Mouse (Mus musculus): ENCODE data around the gene Zfp280d. TPM values are rescaled to one million over a fixed set of nuclear protein-coding genes. Genes with fewer than 3 reads are reported as not detected.

Gene Zfp280d
- 4.2 TPM for polyA plus RNA-seq (2012; fragmentation: generic; extraction: Trizol)

DNA sequence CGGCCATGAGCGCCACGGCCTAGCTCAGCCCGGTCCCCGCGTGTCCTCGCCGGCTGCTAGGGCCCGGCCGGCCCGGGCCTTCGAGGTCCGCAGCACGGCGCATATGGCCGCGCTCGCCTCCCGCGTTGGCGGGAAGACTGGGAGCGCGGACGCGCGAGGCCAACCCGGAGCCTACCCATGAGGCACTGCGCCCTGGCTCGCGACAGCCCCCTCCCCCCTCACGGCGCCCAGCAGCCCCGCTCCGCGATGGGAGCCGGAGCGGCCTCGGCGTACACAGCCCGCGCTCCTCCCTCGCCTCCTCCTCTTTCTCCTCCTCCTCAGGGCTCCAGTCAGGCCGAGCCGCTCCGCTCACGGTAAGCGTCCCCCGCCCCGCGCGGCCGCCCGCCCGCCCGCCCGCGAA is at the start of gene Zfp280d:
Gene Zfp280d, plus strand, starts transcription at position 184 of the 400 bp plus-strand sequence.
- TF ChIP-seq CEBPB (IDR thresholded peaks at IDR 0.05; ENCODE audit: insufficient read depth, poor library complexity, severe bottlenecking): no peak
- no peak for TF ChIP-seq USF1 (IDR thresholded peaks at IDR 0.05; ENCODE audit: low read depth)
- TF ChIP-seq TCF3 (IDR thresholded peaks at IDR 0.05; ENCODE audit: insufficient read length, low read depth): peak; percentile 3
- TF ChIP-seq MYOG (IDR thresholded peaks at IDR 0.05; ENCODE audit: control insufficient read depth in 1 of 3, insufficient read depth in 1 of 3, insufficient read length in 2 of 3, low read depth in 2 of 3): peak in 1 of 3 experiments; percentile 48
- peak; percentile 69 for TF ChIP-seq POLR2A (IDR thresholded peaks at IDR 0.05; ENCODE audit: insufficient read length, low read depth)
- TF ChIP-seq E2F4 (IDR thresholded peaks at IDR 0.05; ENCODE audit: insufficient read depth): no peak
- TF ChIP-seq MYOD1 (IDR thresholded peaks at IDR 0.05; ENCODE audit: control insufficient read depth in 1 of 3, insufficient read length in 2 of 3, low read depth in 2 of 3): no peak
- no peak for TF ChIP-seq SRF (IDR thresholded peaks at IDR 0.05; ENCODE audit: control insufficient read depth, insufficient read length, low read depth)
- TF ChIP-seq REST (IDR thresholded peaks at IDR 0.05; ENCODE audit: insufficient read depth, insufficient read length): no peak
- TF ChIP-seq POLR2AphosphoS2 (IDR thresholded peaks at IDR 0.05; ENCODE audit: insufficient read length, low read depth): peak; percentile 75
- no peak for TF ChIP-seq TCF12 (IDR thresholded peaks at IDR 0.05; ENCODE audit: insufficient read depth, poor library complexity, severe bottlenecking)
- TF ChIP-seq MAX (IDR thresholded peaks at IDR 0.05; ENCODE audit: low read depth): no peak
- H3K27me3 ChIP-seq (ENCODE audit: control insufficient read depth, insufficient read depth, insufficient read length): no peaks in the 10 kb centered on the region
- peak within 1 kb of the TSS; percentile 76 for H3K4me3 ChIP-seq
- H3K36me3 ChIP-seq (ENCODE audit: control insufficient read depth, insufficient read depth): no peaks in the 10 kb centered on the region
- peak within 1 kb of the TSS; percentile 97 for H3ac ChIP-seq (ENCODE audit: control insufficient read depth, insufficient read length)
- H3K79me2 ChIP-seq (ENCODE audit: control insufficient read depth, insufficient read depth): peaks cover 45% of the 10 kb centered on the region
- H3K4me2 ChIP-seq (ENCODE audit: low read depth): peak within 1 kb of the TSS; percentile 91

DNA sequence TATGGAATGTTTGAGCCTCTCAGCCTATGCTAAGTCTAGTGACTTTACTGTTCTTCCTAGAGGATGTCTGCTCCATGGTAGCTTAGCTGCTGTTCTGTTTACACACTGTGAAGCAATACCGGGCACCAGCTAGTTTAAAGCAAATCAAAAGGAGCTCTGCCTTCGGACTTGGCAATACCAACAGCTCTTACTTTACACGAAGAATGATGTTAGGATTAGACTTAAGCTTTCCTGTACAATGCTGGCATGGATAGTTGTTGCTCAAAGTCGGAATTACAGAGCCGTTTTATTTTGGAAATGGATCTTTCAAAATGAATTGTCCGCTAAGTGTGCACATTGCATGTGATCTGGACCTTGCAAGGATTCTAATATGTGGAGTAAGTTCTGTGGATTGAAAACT is 48.1 kb upstream of the Zfp280d start:
- Histone ChIP-seq H3K4me2 (ENCODE audit: low read depth) (no peak overlapping the region), H3K79me2 (ENCODE audit: control insufficient read depth, insufficient read depth) (no peaks in the 10 kb centered on the region), H3ac (ENCODE audit: control insufficient read depth, insufficient read length) (no peak overlapping the region), H3K4me3 (no peak overlapping the region), H3K27me3 (ENCODE audit: control insufficient read depth, insufficient read depth, insufficient read length) (no peaks in the 10 kb centered on the region), H3K36me3 (ENCODE audit: control insufficient read depth, insufficient read depth) (no peaks in the 10 kb centered on the region)
- no peak for TF ChIP-seq POLR2A (IDR thresholded peaks at IDR 0.05; ENCODE audit: insufficient read length, low read depth)
- TF ChIP-seq POLR2AphosphoS2 (IDR thresholded peaks at IDR 0.05; ENCODE audit: insufficient read length, low read depth): no peak
- no peak for TF ChIP-seq SRF (IDR thresholded peaks at IDR 0.05; ENCODE audit: control insufficient read depth, insufficient read length, low read depth)
- no peak for TF ChIP-seq TCF3 (IDR thresholded peaks at IDR 0.05; ENCODE audit: insufficient read length, low read depth)
- no peak for TF ChIP-seq MAX (IDR thresholded peaks at IDR 0.05; ENCODE audit: low read depth)
- TF ChIP-seq USF1 (IDR thresholded peaks at IDR 0.05; ENCODE audit: low read depth): no peak
- no peak for TF ChIP-seq REST (IDR thresholded peaks at IDR 0.05; ENCODE audit: insufficient read depth, insufficient read length)
- TF ChIP-seq MYOD1 (IDR thresholded peaks at IDR 0.05; ENCODE audit: control insufficient read depth in 1 of 3, insufficient read length in 2 of 3, low read depth in 2 of 3): no peak
- no peak for TF ChIP-seq CEBPB (IDR thresholded peaks at IDR 0.05; ENCODE audit: insufficient read depth, poor library complexity, severe bottlenecking)
- no peak for TF ChIP-seq TCF12 (IDR thresholded peaks at IDR 0.05; ENCODE audit: insufficient read depth, poor library complexity, severe bottlenecking)
- TF ChIP-seq MYOG (IDR thresholded peaks at IDR 0.05; ENCODE audit: control insufficient read depth in 1 of 3, insufficient read depth in 1 of 3, insufficient read length in 2 of 3, low read depth in 2 of 3): no peak
- no peak for TF ChIP-seq E2F4 (IDR thresholded peaks at IDR 0.05; ENCODE audit: insufficient read depth)

DNA sequence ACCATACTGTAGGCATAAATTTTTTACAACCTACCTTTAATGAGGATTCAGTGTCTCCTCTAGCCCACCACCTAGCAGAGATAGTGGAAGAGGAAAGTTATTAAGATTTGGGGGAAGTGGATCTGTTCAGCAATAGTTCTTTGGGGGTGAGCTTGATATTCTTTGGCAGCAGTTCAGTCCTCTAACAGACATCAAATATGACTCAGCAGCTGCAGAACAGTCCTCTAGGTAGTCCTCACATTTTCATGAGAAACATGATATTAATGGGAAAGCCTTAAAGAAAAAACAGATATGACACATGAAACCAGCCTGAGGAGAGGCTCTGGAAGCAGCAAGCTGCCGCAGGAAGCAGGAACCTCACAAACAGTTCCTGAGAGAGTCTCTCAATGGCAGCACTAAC is 22.0 kb upstream of the Zfp280d start:
- no peaks in the 10 kb centered on the region for H3K27me3 ChIP-seq (ENCODE audit: control insufficient read depth, insufficient read depth, insufficient read length)
- H3ac ChIP-seq (ENCODE audit: control insufficient read depth, insufficient read length): no peak overlapping the region
- H3K79me2 ChIP-seq (ENCODE audit: control insufficient read depth, insufficient read depth): no peaks in the 10 kb centered on the region
- H3K4me3 ChIP-seq: no peak overlapping the region
- TF ChIP-seq TCF3 (IDR thresholded peaks at IDR 0.05; ENCODE audit: insufficient read length, low read depth) (no peak), CEBPB (IDR thresholded peaks at IDR 0.05; ENCODE audit: insufficient read depth, poor library complexity, severe bottlenecking) (no peak), USF1 (IDR thresholded peaks at IDR 0.05; ENCODE audit: low read depth) (no peak), REST (IDR thresholded peaks at IDR 0.05; ENCODE audit: insufficient read depth, insufficient read length) (no peak), MAX (IDR thresholded peaks at IDR 0.05; ENCODE audit: low read depth) (no peak), E2F4 (IDR thresholded peaks at IDR 0.05; ENCODE audit: insufficient read depth) (no peak), POLR2A (IDR thresholded peaks at IDR 0.05; ENCODE audit: insufficient read length, low read depth) (no peak), TCF12 (IDR thresholded peaks at IDR 0.05; ENCODE audit: insufficient read depth, poor library complexity, severe bottlenecking) (no peak), SRF (IDR thresholded peaks at IDR 0.05; ENCODE audit: control insufficient read depth, insufficient read length, low read depth) (no peak), MYOD1 (IDR thresholded peaks at IDR 0.05; ENCODE audit: control insufficient read depth in 1 of 3, insufficient read length in 2 of 3, low read depth in 2 of 3) (no peak), MYOG (IDR thresholded peaks at IDR 0.05; ENCODE audit: control insufficient read depth in 1 of 3, insufficient read depth in 1 of 3, insufficient read length in 2 of 3, low read depth in 2 of 3) (no peak), POLR2AphosphoS2 (IDR thresholded peaks at IDR 0.05; ENCODE audit: insufficient read length, low read depth) (no peak)
- peak overlapping the region; percentile 3 for H3K4me2 ChIP-seq (ENCODE audit: low read depth)
- no peaks in the 10 kb centered on the region for H3K36me3 ChIP-seq (ENCODE audit: control insufficient read depth, insufficient read depth)

DNA sequence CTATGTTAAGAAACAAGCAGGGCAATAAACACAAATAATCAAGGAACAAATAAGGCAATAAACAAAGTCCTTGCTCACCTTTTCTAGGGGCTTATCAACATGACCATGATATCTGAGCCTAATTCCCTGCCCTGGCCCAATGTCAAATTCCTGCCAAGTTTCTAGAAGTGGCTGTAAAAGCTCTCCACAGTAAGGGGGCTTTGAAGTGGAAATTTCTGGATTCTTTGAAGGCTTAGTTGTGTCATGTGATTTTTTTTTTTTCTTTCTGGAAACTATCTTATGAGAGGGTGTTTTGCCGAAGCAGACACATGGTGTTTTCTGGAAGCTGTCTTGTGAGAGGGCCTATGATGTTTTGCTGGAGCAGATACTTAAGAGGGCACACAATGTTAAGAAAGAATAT is 19.4 kb upstream of the Zfp280d start:
- Histone ChIP-seq H3K36me3 (ENCODE audit: control insufficient read depth, insufficient read depth) (no peaks in the 10 kb centered on the region), H3K79me2 (ENCODE audit: control insufficient read depth, insufficient read depth) (no peaks in the 10 kb centered on the region)

DNA sequence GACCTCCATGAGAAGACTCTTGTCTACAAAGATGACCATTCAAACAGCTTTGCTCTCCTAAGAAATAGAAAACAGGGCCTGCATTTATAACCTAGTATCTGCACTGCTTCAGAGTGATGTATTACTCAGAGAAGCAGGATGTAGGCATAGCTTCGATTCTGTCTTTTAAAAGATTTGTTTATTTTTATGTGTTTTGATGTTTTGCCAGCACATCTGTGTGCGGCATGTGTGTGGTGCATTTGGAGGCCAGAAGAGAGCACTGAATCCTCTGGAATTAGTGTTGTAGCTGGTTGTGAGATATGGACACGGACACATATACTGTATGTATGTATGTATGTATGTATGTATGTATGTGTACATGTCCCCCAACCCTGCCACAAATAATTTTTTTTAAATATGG is 18.0 kb upstream of the Zfp280d start:
- no peak overlapping the region for H3ac ChIP-seq (ENCODE audit: control insufficient read depth, insufficient read length)
- no peaks in the 10 kb centered on the region for H3K36me3 ChIP-seq (ENCODE audit: control insufficient read depth, insufficient read depth)

More for the DNA sequence above, 19.4 kb upstream of the Zfp280d start:
- no peaks in the 10 kb centered on the region for H3K27me3 ChIP-seq (ENCODE audit: control insufficient read depth, insufficient read depth, insufficient read length)
- H3ac ChIP-seq (ENCODE audit: control insufficient read depth, insufficient read length): no peak overlapping the region
- no peak overlapping the region for H3K4me3 ChIP-seq
- H3K4me2 ChIP-seq (ENCODE audit: low read depth): no peak overlapping the region
- no peak for TF ChIP-seq CEBPB (IDR thresholded peaks at IDR 0.05; ENCODE audit: insufficient read depth, poor library complexity, severe bottlenecking)

More for the DNA sequence above, 18.0 kb upstream of the Zfp280d start:
- H3K79me2 ChIP-seq (ENCODE audit: control insufficient read depth, insufficient read depth): no peaks in the 10 kb centered on the region
- no peak overlapping the region for H3K4me3 ChIP-seq
- no peak overlapping the region for H3K4me2 ChIP-seq (ENCODE audit: low read depth)
- H3K27me3 ChIP-seq (ENCODE audit: control insufficient read depth, insufficient read depth, insufficient read length): no peaks in the 10 kb centered on the region
- no peak for TF ChIP-seq TCF12 (IDR thresholded peaks at IDR 0.05; ENCODE audit: insufficient read depth, poor library complexity, severe bottlenecking)
- TF ChIP-seq MAX (IDR thresholded peaks at IDR 0.05; ENCODE audit: low read depth): no peak
- TF ChIP-seq POLR2A (IDR thresholded peaks at IDR 0.05; ENCODE audit: insufficient read length, low read depth): no peak
- TF ChIP-seq MYOD1 (IDR thresholded peaks at IDR 0.05; ENCODE audit: control insufficient read depth in 1 of 3, insufficient read length in 2 of 3, low read depth in 2 of 3): no peak
- no peak for TF ChIP-seq POLR2AphosphoS2 (IDR thresholded peaks at IDR 0.05; ENCODE audit: insufficient read length, low read depth)
- TF ChIP-seq TCF3 (IDR thresholded peaks at IDR 0.05; ENCODE audit: insufficient read length, low read depth): no peak
- no peak for TF ChIP-seq E2F4 (IDR thresholded peaks at IDR 0.05; ENCODE audit: insufficient read depth)
- no peak for TF ChIP-seq SRF (IDR thresholded peaks at IDR 0.05; ENCODE audit: control insufficient read depth, insufficient read length, low read depth)
- no peak for TF ChIP-seq REST (IDR thresholded peaks at IDR 0.05; ENCODE audit: insufficient read depth, insufficient read length)
- no peak for TF ChIP-seq CEBPB (IDR thresholded peaks at IDR 0.05; ENCODE audit: insufficient read depth, poor library complexity, severe bottlenecking)
- no peak for TF ChIP-seq USF1 (IDR thresholded peaks at IDR 0.05; ENCODE audit: low read depth)
- no peak for TF ChIP-seq MYOG (IDR thresholded peaks at IDR 0.05; ENCODE audit: control insufficient read depth in 1 of 3, insufficient read depth in 1 of 3, insufficient read length in 2 of 3, low read depth in 2 of 3)

Measured in myocyte (in vitro differentiated cells).